Mouse (Mus musculus): ENCODE results near the gene Hmox2. TPM values are rescaled to one million over a fixed set of nuclear protein-coding genes. Genes with fewer than 3 reads are reported as not detected.

The Hmox2 gene
- polyA plus RNA-seq, 1 experiment from 2014 or later: 36.6 TPM

DNA sequence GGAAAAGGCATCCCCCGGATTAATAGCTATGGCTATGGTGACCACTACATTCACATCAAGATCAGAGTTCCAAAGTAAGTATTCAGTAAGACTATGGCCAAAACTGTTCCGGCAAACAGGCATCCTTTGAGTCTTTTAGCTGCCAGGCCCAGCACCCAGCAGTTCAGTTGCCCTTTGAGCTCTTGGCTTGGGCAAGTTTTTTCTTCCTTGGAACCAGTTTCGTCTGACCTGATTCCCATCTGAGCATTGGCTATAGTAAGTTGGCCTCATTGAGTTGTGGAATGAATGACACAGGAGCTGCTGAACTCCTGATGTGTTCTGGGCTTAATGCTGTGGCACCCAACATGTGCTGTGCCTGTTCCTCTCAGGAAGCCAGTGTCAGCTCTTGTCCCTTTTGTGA, 24.9 kb upstream of the Hmox2 start:
- Histone ChIP-seq H3K9ac (no peak overlapping the region), H3K9me3 (replicated peaks) (no peaks in the 10 kb centered on the region), H3K27ac (replicated peaks) (no peak overlapping the region), H3K4me3 (replicated peaks) (no peak overlapping the region), H3K36me3 (replicated peaks) (peaks cover 96% of the 10 kb centered on the region), H3K4me1 (replicated peaks) (0 out of 2 replicates have a peak, but pooled peaks cover 10% of the 10 kb centered on the region), H3K4me2 (no peak overlapping the region), H3K27me3 (no peaks in the 10 kb centered on the region)
- WGBS (ENCODE audit: insufficient replicate concordance): 78% methylated on average over 3 of the region's 3 CpGs
- ATAC-seq (ENCODE audit: insufficient read depth): no peak

- peak overlapping the region; percentile 48; the same call in 1 of the 2 replicates for H3K27ac ChIP-seq (replicated peaks)
- no peaks in the 10 kb centered on the region for H3K27me3 ChIP-seq
- H3K9me3 ChIP-seq (replicated peaks): no peaks in the 10 kb centered on the region
- peaks cover 95% of the 10 kb centered on the region for H3K36me3 ChIP-seq (replicated peaks)
- WGBS (ENCODE audit: insufficient replicate concordance): 70% methylated on average over 1 of the region's 1 CpGs
- 0 out of 2 replicates have a peak, but pooled peaks cover 10% of the 10 kb centered on the region for H3K4me1 ChIP-seq (replicated peaks)
- H3K4me3 ChIP-seq (replicated peaks): no peak overlapping the region
- no peak overlapping the region for H3K9ac ChIP-seq
- peak; percentile 88 for ATAC-seq (ENCODE audit: insufficient read depth)
- H3K4me2 ChIP-seq: no peak overlapping the region
Measured at GRCm38 (mm10) chr16:4702646-4703045, 23.5 kb upstream of the Hmox2 start.

- no peak for ATAC-seq (ENCODE audit: insufficient read depth)
- 69% methylated on average over 4 of the region's 4 CpGs for WGBS (ENCODE audit: insufficient replicate concordance)
- Histone ChIP-seq H3K4me3 (replicated peaks) (no peak overlapping the region), H3K36me3 (replicated peaks) (peaks cover 97% of the 10 kb centered on the region), H3K27ac (replicated peaks) (no peak overlapping the region), H3K9ac (no peak overlapping the region), H3K4me2 (no peak overlapping the region), H3K4me1 (replicated peaks) (0 out of 2 replicates have a peak, but pooled peaks cover 10% of the 10 kb centered on the region), H3K9me3 (replicated peaks) (no peaks in the 10 kb centered on the region), H3K27me3 (no peaks in the 10 kb centered on the region)
Measured at GRCm38 (mm10) chr16:4705541-4705940, 20.6 kb upstream of the Hmox2 start.

DNA sequence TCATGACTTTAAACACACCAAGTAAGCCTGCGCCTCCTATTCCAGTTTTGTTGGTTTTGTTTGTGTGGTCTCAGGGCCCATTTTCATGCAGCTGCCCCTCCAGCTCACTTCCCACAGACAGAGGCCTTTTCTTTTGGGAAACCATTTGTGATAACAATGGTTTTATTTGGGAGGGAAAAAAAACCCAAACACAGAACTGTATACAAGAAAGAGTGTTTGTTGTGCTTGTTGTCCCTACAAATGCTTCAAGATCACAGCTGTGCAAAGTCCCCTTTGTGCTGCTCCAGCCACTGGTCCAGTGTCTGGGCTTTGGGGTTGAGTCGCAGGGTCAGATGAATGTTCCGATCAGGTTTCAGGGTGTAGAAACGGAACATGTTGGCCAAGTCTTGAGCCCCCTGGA, 15.0 kb upstream of the Hmox2 start:
- Histone ChIP-seq H3K27me3 (no peaks in the 10 kb centered on the region), H3K27ac (replicated peaks) (no peak overlapping the region), H3K36me3 (replicated peaks) (peaks cover 99% of the 10 kb centered on the region), H3K9me3 (replicated peaks) (no peaks in the 10 kb centered on the region), H3K4me1 (replicated peaks) (no peaks in the 10 kb centered on the region), H3K9ac (no peak overlapping the region), H3K4me2 (no peak overlapping the region), H3K4me3 (replicated peaks) (no peak overlapping the region)
- no peak for ATAC-seq (ENCODE audit: insufficient read depth)
- 90% methylated on average over 4 of the region's 4 CpGs for WGBS (ENCODE audit: insufficient replicate concordance)

GRCm38 (mm10) chr16:4713861-4714710, 12.1 kb upstream of the Hmox2 start:
- WGBS (ENCODE audit: insufficient replicate concordance): 81% methylated on average over 17 of the region's 17 CpGs
- Histone ChIP-seq H3K4me1 (replicated peaks) (peaks cover 9% of the 10 kb centered on the region), H3K4me3 (replicated peaks) (no peak overlapping the region), H3K27me3 (no peaks in the 10 kb centered on the region), H3K27ac (replicated peaks) (no peak overlapping the region), H3K36me3 (replicated peaks) (peaks cover 80% of the 10 kb centered on the region), H3K9me3 (replicated peaks) (no peaks in the 10 kb centered on the region), H3K4me2 (no peak overlapping the region), H3K9ac (no peak overlapping the region)
- no peak for ATAC-seq (ENCODE audit: insufficient read depth)

DNA sequence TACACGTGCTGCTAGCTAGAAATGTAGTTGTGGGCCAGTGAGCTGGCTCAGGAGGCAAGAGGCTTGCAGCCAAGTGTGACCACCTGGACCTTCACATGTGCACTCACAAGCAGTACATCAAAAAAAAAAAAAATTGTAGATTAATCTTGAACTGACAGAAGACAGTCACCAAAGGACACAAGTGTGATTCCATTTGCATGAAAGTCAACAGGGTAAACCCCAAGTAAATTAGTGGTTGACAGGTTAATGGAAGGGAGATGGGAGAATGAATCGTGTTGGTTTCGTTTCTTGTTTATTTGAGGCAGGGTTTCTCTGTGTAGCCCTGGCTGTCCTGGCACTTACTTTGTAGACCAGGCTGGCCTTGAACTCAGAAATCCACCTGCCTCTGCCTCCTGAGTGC, 8.3 kb upstream of the Hmox2 start:
- H3K36me3 ChIP-seq (replicated peaks): peaks cover 42% of the 10 kb centered on the region
- peak overlapping the region; percentile 81 for H3K4me2 ChIP-seq
- no peak overlapping the region for H3K27ac ChIP-seq (replicated peaks)
- WGBS (ENCODE audit: insufficient replicate concordance): 43% methylated on average over 3 of the region's 3 CpGs
- H3K9ac ChIP-seq: peak overlapping the region; percentile 74
- H3K4me3 ChIP-seq (replicated peaks): peak overlapping the region; percentile 77
- ATAC-seq (ENCODE audit: insufficient read depth): no peak
- H3K9me3 ChIP-seq (replicated peaks): no peaks in the 10 kb centered on the region
- peaks cover 32% of the 10 kb centered on the region for H3K4me1 ChIP-seq (replicated peaks)
- no peaks in the 10 kb centered on the region for H3K27me3 ChIP-seq

GRCm38 (mm10) chr16:4718753-4719518, 7.2 kb upstream of the Hmox2 start, which contains the start of gene Nmral1:
TSS of gene Nmral1 (minus strand) at chr16:4719356.
- peaks cover 36% of the 10 kb centered on the region for H3K4me1 ChIP-seq (replicated peaks)
- peaks cover 31% of the 10 kb centered on the region for H3K36me3 ChIP-seq (replicated peaks)
- ATAC-seq (ENCODE audit: insufficient read depth): peak; percentile 83
- peak within 1 kb of the TSS; percentile 77 for H3K4me3 ChIP-seq (replicated peaks)
- peak within 1 kb of the TSS; percentile 74 for H3K9ac ChIP-seq
- H3K9me3 ChIP-seq (replicated peaks): no peaks in the 10 kb centered on the region
- H3K4me2 ChIP-seq: peak within 1 kb of the TSS; percentile 81
- H3K27me3 ChIP-seq: no peaks in the 10 kb centered on the region
- peak within 1 kb of the TSS; percentile 78 for H3K27ac ChIP-seq (replicated peaks)
- 12% methylated on average over 33 of the region's 33 CpGs for WGBS (ENCODE audit: insufficient replicate concordance)

DNA sequence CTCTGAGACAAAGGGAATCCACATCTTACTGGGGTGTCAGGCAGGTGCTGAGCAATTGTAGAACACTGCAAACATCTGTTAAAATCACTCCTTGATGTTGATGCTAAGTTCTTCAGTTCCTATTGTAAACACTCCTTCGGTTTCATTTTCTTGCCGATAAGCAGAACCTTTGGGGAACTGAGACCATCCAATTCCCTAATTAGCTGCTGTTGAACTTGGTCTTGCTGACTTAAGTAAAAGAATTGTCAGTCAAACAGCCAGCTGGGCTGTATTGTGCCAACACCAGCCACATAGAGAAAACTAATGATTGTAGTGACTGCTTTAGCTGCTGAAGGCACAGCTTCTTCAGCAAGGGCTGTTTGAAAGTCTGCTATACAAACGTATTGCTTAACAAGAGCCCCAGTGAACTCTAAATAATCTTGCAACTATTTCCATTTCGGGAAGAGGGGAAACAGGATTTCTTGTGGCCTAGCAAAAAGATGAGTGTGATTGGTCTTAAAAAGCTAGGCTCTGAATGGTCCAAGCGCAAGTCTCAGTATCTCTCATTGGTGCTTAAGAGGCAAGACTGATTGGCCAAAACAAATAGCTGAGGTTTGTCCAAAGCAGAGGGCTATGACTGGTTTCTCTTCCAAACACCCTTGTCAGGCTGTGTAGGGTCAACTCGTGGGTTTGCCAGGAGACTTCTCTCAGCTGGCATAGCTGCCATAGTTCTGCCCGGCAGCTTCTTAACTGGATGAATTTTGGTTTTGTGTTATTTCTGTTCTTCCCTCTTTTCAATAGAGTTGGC, 3.8 kb upstream of the Hmox2 start:
- H3K4me2 ChIP-seq: peak overlapping the region; percentile 25
- H3K27me3 ChIP-seq: no peaks in the 10 kb centered on the region
- no peaks in the 10 kb centered on the region for H3K36me3 ChIP-seq (replicated peaks)
- no peak for ATAC-seq (ENCODE audit: insufficient read depth)
- peak overlapping the region; percentile 60 for H3K27ac ChIP-seq (replicated peaks)
- H3K9ac ChIP-seq: no peak overlapping the region
- H3K4me3 ChIP-seq (replicated peaks): no peak overlapping the region
- WGBS (ENCODE audit: insufficient replicate concordance): 53% methylated on average over 7 of the region's 7 CpGs
- no peaks in the 10 kb centered on the region for H3K9me3 ChIP-seq (replicated peaks)
- H3K4me1 ChIP-seq (replicated peaks): peaks cover 54% of the 10 kb centered on the region

- Histone ChIP-seq H3K4me1 (replicated peaks) (peaks cover 54% of the 10 kb centered on the region), H3K9me3 (replicated peaks) (no peaks in the 10 kb centered on the region), H3K9ac (no peak overlapping the region), H3K4me3 (replicated peaks) (no peak overlapping the region), H3K4me2 (0 out of 2 replicates have a peak overlapping the region, but pooled peaks have one; percentile 18), H3K27ac (replicated peaks) (peak overlapping the region; percentile 60), H3K27me3 (no peaks in the 10 kb centered on the region), H3K36me3 (replicated peaks) (no peaks in the 10 kb centered on the region)
- WGBS (ENCODE audit: insufficient replicate concordance): 24% methylated on average over 3 of the region's 3 CpGs
- ATAC-seq (ENCODE audit: insufficient read depth): no peak
Measured at GRCm38 (mm10) chr16:4722915-4723209, 3.3 kb upstream of the Hmox2 start.

GRCm38 (mm10) chr16:4725266-4725665, 895 bp upstream of the Hmox2 start:
- Histone ChIP-seq H3K9ac (peak overlapping the region; percentile 94; the same call in 1 of the 2 replicates), H3K27me3 (no peaks in the 10 kb centered on the region), H3K4me2 (peak overlapping the region; percentile 97; the same call in 1 of the 2 replicates), H3K4me1 (replicated peaks) (peaks cover 49% of the 10 kb centered on the region), H3K4me3 (replicated peaks) (no peak overlapping the region), H3K9me3 (replicated peaks) (no peaks in the 10 kb centered on the region), H3K27ac (replicated peaks) (no peak overlapping the region), H3K36me3 (replicated peaks) (no peaks in the 10 kb centered on the region)
- WGBS (ENCODE audit: insufficient replicate concordance): 76% methylated on average over 4 of the region's 4 CpGs
- ATAC-seq (ENCODE audit: insufficient read depth): no peak
